Comparison of ENCODE assay signal across 10 mouse cellular contexts in the genomic region with DNA sequence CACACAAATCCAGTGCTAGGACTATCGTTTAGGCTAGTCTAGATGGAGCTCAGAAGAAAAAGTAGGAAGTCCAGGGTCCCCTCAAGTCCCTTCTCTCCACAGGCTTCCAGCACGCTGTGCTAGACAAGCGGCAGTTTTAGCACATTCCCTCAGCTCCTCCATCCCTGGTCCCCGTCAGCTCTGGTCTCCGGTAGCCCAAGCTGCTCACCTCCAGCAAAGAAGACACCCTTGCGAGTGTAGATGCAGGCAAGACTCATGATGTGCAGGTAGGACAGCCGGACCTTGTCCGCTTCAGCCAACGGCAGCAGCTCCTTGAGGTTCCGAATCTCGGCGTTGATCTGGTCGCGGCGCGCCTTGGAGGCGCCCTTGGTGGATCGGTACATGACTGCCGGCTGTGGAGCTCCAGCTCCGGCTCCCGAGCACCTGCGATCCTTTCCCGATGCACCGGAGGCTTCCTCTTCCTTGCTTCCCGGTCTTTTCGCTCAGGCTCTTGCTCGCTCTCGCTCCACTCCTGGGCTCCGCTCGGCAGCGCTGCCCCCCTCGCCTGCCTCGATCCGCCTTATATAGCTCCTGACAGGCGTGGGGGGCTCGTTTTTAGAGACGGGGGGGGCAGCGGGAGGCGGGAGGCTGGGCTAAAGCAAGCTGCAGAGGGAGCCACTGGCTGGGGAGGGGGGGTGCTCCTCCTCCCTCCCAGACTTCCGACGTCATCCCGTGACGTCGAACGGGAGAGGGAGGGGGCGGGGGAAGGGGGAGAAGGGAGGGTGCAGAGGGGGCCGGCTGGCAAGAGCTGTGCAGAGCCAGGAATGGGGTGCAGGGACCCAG. TPM values are rescaled to one million over a fixed set of nuclear protein-coding genes. Genes with fewer than 3 reads are reported as not detected.
A peak's percentile ranks its signal among the peaks of the same experiment; 100 is the strongest.
DNase-seq lines count a peak whose midpoint lies in the region; ATAC-seq and TF ChIP-seq lines count a peak whose summit lies in the region.
"Had no signal": no experiment of that assay in that cellular context is flagged by ENCODE, and none has a peak within 500 bp of the region (broad histone marks: within the 10 kb centered on the region; RNA-seq: fewer than 3 reads in every experiment).

No protein-coding gene starts in this region.

- peak; percentile 80 for DNase-seq in cerebellum, adult 8-10 months
- DNase-seq in layer of hippocampus, postnatal 10 days (ENCODE audit: low spot score in 2 of 2) = peak; percentile 58 to 77
- DNase-seq in thymus, adult 18-20 months = no peak
- no peak for DNase-seq in lung, postnatal 0 days (ENCODE audit: low spot score)
- no peak for DNase-seq in spleen, adult 12 weeks (ENCODE audit: low spot score)
- no peak for DNase-seq in yolk sac, embryonic 10.5 days (ENCODE audit: low spot score)

- no peaks in the 10 kb centered on the region for H3K9me3 ChIP-seq in forebrain, embryonic 12.5 days
- H3K9me3 ChIP-seq in neural tube, embryonic 15.5 days (replicated peaks) = no peaks in the 10 kb centered on the region
- H3K9me3 ChIP-seq in lung, postnatal 0 days (ENCODE audit: low read length) = no peaks in the 10 kb centered on the region
- H3K9me3 ChIP-seq: heart, embryonic 15.5 days; megakaryocyte, embryonic 14.5 days had no signal

- H3K9ac ChIP-seq in forebrain, embryonic 12.5 days = peak overlapping the region; percentile 22
- H3K9ac ChIP-seq in neural tube, embryonic 15.5 days (replicated peaks) = peak overlapping the region; percentile 63
- H3K9ac ChIP-seq in lung, postnatal 0 days (replicated peaks; ENCODE audit: low read depth) = no peak overlapping the region
- H3K9ac ChIP-seq: heart, embryonic 15.5 days had no signal

- no peak overlapping the region for H3K27ac ChIP-seq in forebrain, embryonic 12.5 days
- peak overlapping the region; percentile 75 for H3K27ac ChIP-seq in neural tube, embryonic 15.5 days (replicated peaks)
- H3K27ac ChIP-seq in lung, postnatal 0 days (ENCODE audit: low read length) = no peak overlapping the region
- H3K27ac ChIP-seq: heart, embryonic 15.5 days had no signal

- no peak for TF ChIP-seq EP300 in lung, postnatal 0 days (IDR thresholded peaks at IDR 0.05)

- H3K36me3 ChIP-seq in forebrain, embryonic 12.5 days (replicated peaks) = no peaks in the 10 kb centered on the region
- 0 out of 2 replicates have a peak, but pooled peaks cover 7% of the 10 kb centered on the region for H3K36me3 ChIP-seq in neural tube, embryonic 15.5 days
- no peaks in the 10 kb centered on the region for H3K36me3 ChIP-seq in lung, postnatal 0 days (ENCODE audit: insufficient read depth, low read length)
- H3K36me3 ChIP-seq: heart, embryonic 15.5 days had no signal

- WGBS in forebrain, embryonic 12.5 days = 17% methylated on average over 47 of the region's 47 CpGs
- 10% methylated on average over 45 of the region's 47 CpGs for WGBS in neural tube, embryonic 15.5 days
- 29% methylated on average over 34 of the region's 47 CpGs for WGBS in lung, postnatal 0 days

- peaks cover 15% of the 10 kb centered on the region for H3K4me1 ChIP-seq in forebrain, embryonic 12.5 days
- peaks cover 50% of the 10 kb centered on the region for H3K4me1 ChIP-seq in neural tube, embryonic 15.5 days
- H3K4me1 ChIP-seq in lung, postnatal 0 days (ENCODE audit: insufficient read depth, low read depth, low read length) = no peaks in the 10 kb centered on the region

- ATAC-seq in forebrain, embryonic 12.5 days (ENCODE audit: low FRiP score) = peak; percentile 73
- peak; percentile 84 for ATAC-seq in neural tube, embryonic 15.5 days (ENCODE audit: low FRiP score)
- no peak for ATAC-seq in lung, postnatal 0 days

- peaks cover 99% of the 10 kb centered on the region for H3K27me3 ChIP-seq in forebrain, embryonic 12.5 days
- peaks cover 56% of the 10 kb centered on the region for H3K27me3 ChIP-seq in neural tube, embryonic 15.5 days (replicated peaks)
- peaks cover 22% of the 10 kb centered on the region for H3K27me3 ChIP-seq in lung, postnatal 0 days (replicated peaks; ENCODE audit: insufficient read depth, low read length)

- H3K4me3 ChIP-seq in forebrain, embryonic 12.5 days (replicated peaks) = peak overlapping the region; percentile 37
- H3K4me3 ChIP-seq in neural tube, embryonic 15.5 days (replicated peaks) = peak overlapping the region; percentile 52
- H3K4me3 ChIP-seq in lung, postnatal 0 days (ENCODE audit: low read depth, low read length) = no peak overlapping the region
- H3K4me3 ChIP-seq: heart, embryonic 15.5 days; megakaryocyte, embryonic 14.5 days had no signal

- TF ChIP-seq CTCF in lung, postnatal 0 days (IDR thresholded peaks at IDR 0.05) = no peak

- H3K4me2 ChIP-seq in forebrain, embryonic 12.5 days = peak overlapping the region; percentile 52
- H3K4me2 ChIP-seq in neural tube, embryonic 15.5 days = peak overlapping the region; percentile 76
- H3K4me2 ChIP-seq in lung, postnatal 0 days (replicated peaks; ENCODE audit: low read depth, low read length) = no peak overlapping the region

RNA-seq across cellular contexts. Expression of gene Npas4, which starts 0.5 kb away (rescaled TPM):
- 0.09 and 0.14 TPM in 2 replicates for polyA plus RNA-seq in forebrain, embryonic 12.5 days (2016; fragmentation: Nextera tagmentation; extraction: Ambion mirVana)
- total RNA-seq in layer of hippocampus, postnatal 10 days (2021) = 1 to 10 TPM; 4.8 to 5.0 TPM
- 0.36 and 0.42 TPM in 2 replicates for polyA plus RNA-seq in neural tube, embryonic 15.5 days (2015; fragmentation: Nextera tagmentation; extraction: Ambion mirVana)
- 0.04 TPM in 1 of 2 replicates, not detected in the other for polyA plus RNA-seq in lung, postnatal 0 days (2015; fragmentation: Nextera tagmentation; extraction: Ambion mirVana)

RNA-seq across cellular contexts. Expression of gene Mrpl11, which starts 27.7 kb away (rescaled TPM):
- polyA plus RNA-seq in forebrain, embryonic 12.5 days (2016; fragmentation: Nextera tagmentation; extraction: Ambion mirVana) = 130 and 138 TPM in 2 replicates
- 10 to 100 TPM; 62.7 to 68.8 TPM for total RNA-seq in layer of hippocampus, postnatal 10 days (2021)
- polyA plus RNA-seq in neural tube, embryonic 15.5 days (2015; fragmentation: Nextera tagmentation; extraction: Ambion mirVana) = 97.3 and 105 TPM in 2 replicates
- polyA plus RNA-seq in lung, postnatal 0 days (2015; fragmentation: Nextera tagmentation; extraction: Ambion mirVana) = 52.1 and 55.1 TPM in 2 replicates

RNA-seq across cellular contexts. Expression of gene Slc29a2, which starts 34.0 kb away (rescaled TPM):
- polyA plus RNA-seq in forebrain, embryonic 12.5 days (2016; fragmentation: Nextera tagmentation; extraction: Ambion mirVana) = 7.2 and 7.4 TPM in 2 replicates
- 10 to 100 TPM; 21.0 to 21.9 TPM for total RNA-seq in layer of hippocampus, postnatal 10 days (2021)
- polyA plus RNA-seq in neural tube, embryonic 15.5 days (2015; fragmentation: Nextera tagmentation; extraction: Ambion mirVana) = 12.8 and 14.0 TPM in 2 replicates
- 0.88 TPM in 2 replicates for polyA plus RNA-seq in lung, postnatal 0 days (2015; fragmentation: Nextera tagmentation; extraction: Ambion mirVana)

RNA-seq across cellular contexts. Expression of gene Peli3, which starts 46.7 kb away (rescaled TPM):
- polyA plus RNA-seq in forebrain, embryonic 12.5 days (2016; fragmentation: Nextera tagmentation; extraction: Ambion mirVana) = 4.3 and 5.2 TPM in 2 replicates
- total RNA-seq in layer of hippocampus, postnatal 10 days (2021) = 10 to 100 TPM; 18.0 to 18.4 TPM
- 12.0 and 13.2 TPM in 2 replicates for polyA plus RNA-seq in neural tube, embryonic 15.5 days (2015; fragmentation: Nextera tagmentation; extraction: Ambion mirVana)
- 0.85 and 1.8 TPM in 2 replicates for polyA plus RNA-seq in lung, postnatal 0 days (2015; fragmentation: Nextera tagmentation; extraction: Ambion mirVana)

RNA-seq across cellular contexts. Expression of gene B4gat1, which starts 49.0 kb away (rescaled TPM):
- polyA plus RNA-seq in forebrain, embryonic 12.5 days (2016; fragmentation: Nextera tagmentation; extraction: Ambion mirVana) = 37.6 and 37.9 TPM in 2 replicates
- total RNA-seq in layer of hippocampus, postnatal 10 days (2021) = 100 to 1,000 TPM; 125 to 126 TPM
- 103 and 113 TPM in 2 replicates for polyA plus RNA-seq in neural tube, embryonic 15.5 days (2015; fragmentation: Nextera tagmentation; extraction: Ambion mirVana)
- 33.8 and 36.3 TPM in 2 replicates for polyA plus RNA-seq in lung, postnatal 0 days (2015; fragmentation: Nextera tagmentation; extraction: Ambion mirVana)

Comparison
In these comparisons a context has a peak if more than half of its experiments do, and no peak if none do; other contexts are left out.
1. DNase-seq: peak in cerebellum, adult 8-10 months (single experiment) and layer of hippocampus, postnatal 10 days (2 of 2); none in thymus, adult 18-20 months (0 of 2), lung, postnatal 0 days (single experiment), spleen, adult 12 weeks (single experiment) and yolk sac, embryonic 10.5 days (single experiment).